Mouse (Mus musculus): ENCODE measurements around the gene Ces1a.

Ces1a gene

GRCm38 (mm10) chr8:93048092-93048491 lies at the start of gene Ces1a:
Ces1a (minus strand) TSS chr8:93048192.
- peak; percentile 42 for DNase-seq (ENCODE audit: low read depth, low spot score)

DNA sequence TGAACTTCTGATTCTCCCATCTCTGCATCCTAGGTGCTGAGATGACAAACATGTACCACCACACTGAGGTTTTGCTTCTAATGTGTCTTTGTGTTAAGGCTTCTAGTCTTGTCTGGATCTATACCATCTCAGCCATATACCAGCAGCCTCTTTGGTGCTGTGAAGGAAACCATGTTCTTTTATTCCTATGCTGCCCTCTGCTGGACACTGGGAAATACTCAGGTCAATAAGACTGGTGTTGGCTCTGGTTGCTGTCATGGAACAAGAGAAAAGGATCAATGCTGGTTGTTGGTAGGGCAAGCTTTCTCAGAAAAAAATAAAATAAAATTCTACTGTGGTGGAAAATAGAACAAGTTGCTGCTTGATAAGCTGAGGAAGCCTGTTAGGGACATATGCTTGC lies 47.4 kb upstream of the Ces1a start:
- peak; percentile 57 for DNase-seq (ENCODE audit: low read depth, low spot score)

GRCm38 (mm10) chr8:93091324-93091723 lies 43.3 kb upstream of the Ces1a start:
- DNase-seq (ENCODE audit: low read depth, low spot score), result no peak

GRCm38 (mm10) chr8:93088686-93089122 lies 40.7 kb upstream of the Ces1a start:
- no peak for DNase-seq (ENCODE audit: low read depth, low spot score)

DNA sequence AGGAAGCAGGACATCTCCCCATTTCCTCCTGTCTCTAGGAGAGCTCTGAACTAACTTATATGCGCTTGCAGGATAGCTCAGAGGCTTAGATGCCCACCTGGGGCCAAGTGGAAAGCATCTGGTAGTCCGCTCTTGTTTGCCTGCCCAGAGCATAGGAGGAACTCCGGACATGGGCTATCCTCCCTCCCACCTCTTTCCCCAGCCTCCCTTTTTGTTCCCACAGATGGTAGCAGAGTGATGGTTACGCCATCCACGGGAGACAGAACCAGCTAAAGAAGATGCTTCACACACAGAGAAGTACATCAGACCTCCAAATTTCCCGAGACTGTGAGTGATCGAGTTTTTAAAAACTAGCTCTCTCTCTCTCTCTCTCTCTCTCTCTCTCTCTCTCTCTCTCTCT lies 40.2 kb upstream of the Ces1a start:
- DNase-seq (ENCODE audit: low read depth, low spot score), result no peak

- no peak for DNase-seq (ENCODE audit: low read depth, low spot score)
These were observed 31.9 kb upstream of the Ces1a start, which contains the start of gene Ces1b for GRCm38 (mm10) chr8:93079887-93080286. Ces1b (minus strand) TSS chr8:93080017.

- peak; percentile 27 for DNase-seq (ENCODE audit: low read depth, low spot score)
These were observed 27.3 kb upstream of the Ces1a start for GRCm38 (mm10) chr8:93075251-93075650.

DNA sequence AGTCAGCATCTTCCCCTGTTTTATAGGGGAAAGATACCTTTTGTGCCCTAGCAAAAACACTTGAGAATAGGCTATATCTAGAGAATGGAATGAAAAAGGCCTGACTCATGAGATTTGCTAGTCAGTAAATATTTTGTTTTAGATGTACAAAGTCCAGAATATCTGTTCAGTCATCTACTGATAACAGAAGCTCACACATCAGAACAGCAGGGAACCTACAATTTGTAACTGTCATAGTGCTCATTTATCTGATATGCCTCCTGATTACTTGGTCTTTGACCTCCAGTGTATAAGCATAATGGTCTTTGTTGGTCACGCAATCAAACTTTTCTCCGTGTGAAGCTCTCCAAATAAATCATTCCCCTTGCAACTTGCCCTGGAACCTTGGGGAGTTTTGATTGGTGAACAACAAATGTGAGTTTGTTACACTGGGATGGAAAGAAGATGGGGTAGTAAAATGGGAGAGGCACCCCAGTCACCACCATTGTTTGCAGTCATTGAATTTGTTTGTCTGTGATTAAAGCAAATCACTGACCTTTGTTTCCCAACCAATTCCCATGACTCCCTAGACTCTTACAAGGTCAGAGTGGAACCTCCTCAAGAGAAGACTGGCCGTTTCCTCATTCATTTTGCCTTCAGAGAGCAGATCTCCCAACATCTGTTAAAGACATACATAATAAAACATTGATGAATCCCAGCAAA lies 15.6 kb upstream of the Ces1a start:
- no peak for DNase-seq (ENCODE audit: low read depth, low spot score)

GRCm38 (mm10) chr8:93059185-93059584 lies 11.2 kb upstream of the Ces1a start:
- DNase-seq (ENCODE audit: low read depth, low spot score), result peak; percentile 84

DNA sequence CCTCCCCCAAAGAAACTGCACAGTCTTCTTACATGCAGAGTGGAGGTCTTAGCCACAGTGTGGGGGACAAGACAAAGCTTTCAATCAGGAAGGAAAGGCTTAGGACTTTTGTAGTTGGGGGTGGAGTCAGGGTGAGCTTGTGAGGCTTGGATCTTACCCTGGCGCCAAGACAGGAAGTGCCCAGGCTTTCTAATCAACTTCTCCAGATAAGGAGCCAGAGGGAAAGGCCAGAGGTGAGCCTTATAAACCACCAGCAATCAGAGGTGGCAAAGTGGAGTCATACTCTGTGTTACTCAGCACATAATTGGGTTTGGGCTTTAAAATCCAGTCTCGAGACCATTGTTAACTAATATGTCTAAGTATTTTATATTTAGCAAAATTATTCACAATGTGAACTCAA lies 7.2 kb upstream of the Ces1a start:
- DNase-seq (ENCODE audit: low read depth, low spot score), result no peak

DNA sequence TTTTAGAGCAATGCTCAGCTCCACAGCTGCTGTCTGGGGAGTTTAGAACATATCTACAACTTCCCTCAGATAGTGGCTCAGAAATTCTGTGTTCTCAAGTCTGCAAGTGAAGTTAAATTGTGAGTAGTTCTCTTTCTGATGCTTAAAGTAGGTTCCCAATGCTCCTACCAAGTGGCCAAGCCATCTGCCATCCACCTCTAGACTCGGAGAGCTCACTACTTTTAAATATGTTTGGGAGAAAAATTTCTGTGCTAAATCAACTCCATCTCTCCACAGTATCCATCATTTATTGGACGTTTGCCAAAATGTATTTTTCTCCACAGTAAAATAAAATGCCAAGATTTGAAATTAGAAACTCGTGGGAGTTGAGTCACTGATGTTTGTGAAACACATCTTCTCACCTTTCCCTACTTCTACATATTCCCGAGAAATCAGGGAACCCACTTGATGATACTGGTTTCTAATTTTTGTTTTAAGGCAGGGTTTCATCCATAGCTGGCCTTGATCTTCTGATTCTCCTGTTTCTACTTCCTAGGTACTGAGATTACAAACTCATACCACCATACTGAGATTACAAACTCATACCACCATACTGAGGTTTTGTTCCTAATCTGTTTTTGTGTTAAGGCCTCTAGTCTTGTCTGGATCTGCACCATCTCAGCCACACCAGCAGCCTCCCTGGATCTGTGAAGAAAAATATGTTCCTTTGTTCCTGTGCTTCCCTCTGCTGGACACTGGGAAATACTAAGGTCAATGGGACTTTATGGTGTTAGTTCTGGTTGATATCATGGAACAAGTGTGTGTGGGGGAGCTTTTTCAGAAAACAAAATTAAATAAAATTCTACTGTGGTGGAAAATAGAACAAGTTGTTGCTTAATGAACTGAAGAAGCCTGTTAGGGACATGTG lies 771 bp upstream of the Ces1a start:
- DNase-seq (ENCODE audit: low read depth, low spot score), result peak; percentile 70

DNA sequence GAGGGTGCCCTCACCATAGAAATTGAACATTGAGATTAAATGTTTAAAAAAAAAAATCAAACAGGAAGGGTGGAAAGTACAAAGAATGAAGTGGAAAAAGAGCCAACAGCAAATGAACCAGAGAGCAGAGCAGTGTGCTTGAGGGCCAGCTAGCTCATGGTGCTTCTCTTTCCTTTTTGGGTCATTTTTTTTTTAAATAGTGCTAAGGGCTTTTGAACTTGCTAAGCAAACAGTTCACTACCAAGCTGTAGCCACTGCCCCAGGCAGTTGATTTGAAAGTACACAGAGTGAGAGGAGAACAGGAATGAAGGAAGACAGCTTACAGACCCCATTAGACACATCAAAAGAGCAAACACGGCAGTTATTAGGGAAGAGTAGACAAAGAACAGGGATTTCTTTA lies 4.9 kb downstream of the Ces1a start:
- no peak for DNase-seq (ENCODE audit: low read depth, low spot score)

DNA sequence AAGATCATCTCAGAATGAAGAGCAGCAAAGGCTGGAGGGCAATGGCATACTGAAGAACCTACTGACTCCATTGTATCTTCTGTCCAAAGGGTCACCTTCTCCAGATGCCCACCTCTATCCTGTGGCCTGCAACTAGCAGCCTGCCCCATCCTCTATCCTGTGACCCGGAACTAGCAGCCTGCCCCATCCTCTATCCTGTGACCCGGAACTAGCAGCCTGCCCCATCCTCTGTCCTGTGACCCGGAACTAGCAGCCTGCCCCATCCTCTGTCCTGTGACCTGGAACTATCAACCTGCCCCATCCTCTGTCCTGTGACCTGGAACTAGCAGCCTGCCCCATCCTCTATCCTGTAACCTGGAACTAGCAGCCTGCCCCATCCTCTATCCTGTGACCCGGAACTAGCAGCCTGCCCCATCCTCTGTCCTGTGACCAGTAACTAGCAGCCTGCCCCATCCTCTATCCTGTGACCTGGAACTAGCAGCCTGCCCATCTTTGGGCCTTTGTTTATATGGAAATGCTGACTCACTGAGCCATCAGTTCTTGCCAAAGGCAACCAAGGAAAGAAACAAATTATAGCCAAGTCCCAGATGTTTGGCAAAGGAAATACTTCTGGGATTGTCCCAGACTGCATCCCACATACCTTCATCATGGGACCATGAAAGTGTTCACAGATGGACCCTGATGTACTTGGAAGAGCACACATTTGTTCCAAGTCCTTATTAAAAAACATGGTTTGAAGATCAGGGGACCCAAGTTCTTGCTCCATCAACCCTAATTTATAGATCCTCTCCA lies 7.0 kb downstream of the Ces1a start:
- DNase-seq (ENCODE audit: low read depth, low spot score), result peak; percentile 96

DNA sequence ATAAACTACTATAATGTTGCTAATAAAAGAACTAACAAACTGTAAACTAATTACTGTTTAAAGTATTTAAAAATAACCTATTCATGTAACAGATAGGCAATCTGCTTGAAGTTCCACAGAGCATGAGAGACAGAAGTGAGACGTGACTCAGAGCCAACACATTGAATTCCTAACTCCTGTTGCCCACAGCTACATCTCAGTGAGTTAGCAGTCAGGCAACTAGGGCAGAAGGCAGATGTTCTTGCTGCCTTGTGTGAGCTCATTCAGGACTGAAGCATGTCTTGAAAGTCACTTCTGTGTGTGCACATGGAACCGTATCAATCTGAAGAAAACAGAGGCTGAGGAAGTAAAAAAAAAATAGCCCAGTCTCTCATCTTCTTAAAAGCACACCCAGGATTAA lies 7.7 kb downstream of the Ces1a start:
- peak; percentile 83 for DNase-seq (ENCODE audit: low read depth, low spot score)

- peak; percentile 54 for DNase-seq (ENCODE audit: low read depth, low spot score)
These were observed 9.2 kb downstream of the Ces1a start for GRCm38 (mm10) chr8:93038831-93039230.

GRCm38 (mm10) chr8:93030664-93031063 lies 17.3 kb downstream of the Ces1a start:
- DNase-seq (ENCODE audit: low read depth, low spot score), result peak; percentile 78

DNA sequence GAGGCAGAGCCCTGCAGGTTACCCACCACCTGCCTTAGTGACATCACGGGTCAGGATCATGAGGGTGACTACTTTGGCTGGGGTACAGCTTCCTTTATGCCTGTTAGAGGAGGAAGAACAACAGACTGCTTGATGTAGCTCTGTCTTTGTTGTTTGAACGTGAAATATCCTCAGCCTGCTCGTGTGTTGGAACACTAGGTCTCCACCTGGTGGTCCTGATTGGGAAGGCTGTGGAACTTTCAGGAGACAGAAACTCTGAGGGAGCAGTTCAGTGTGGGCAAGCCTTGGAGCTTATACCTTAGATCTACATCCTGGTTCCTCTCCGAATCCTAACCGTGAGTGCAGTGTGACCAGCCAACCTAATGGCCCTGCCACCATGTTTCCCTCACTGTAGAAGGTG lies 26.3 kb downstream of the Ces1a start:
- DNase-seq (ENCODE audit: low read depth, low spot score), result no peak

- DNase-seq (ENCODE audit: low read depth, low spot score), result no peak
These were observed 33.7 kb downstream of the Ces1a start for GRCm38 (mm10) chr8:93014300-93014699.

- DNase-seq (ENCODE audit: low read depth, low spot score), result no peak
These were observed 35.8 kb downstream of the Ces1a start for GRCm38 (mm10) chr8:93012226-93012625.

- DNase-seq (ENCODE audit: low read depth, low spot score), result peak; percentile 76
These were observed 36.6 kb downstream of the Ces1a start for GRCm38 (mm10) chr8:93011439-93011838.

DNA sequence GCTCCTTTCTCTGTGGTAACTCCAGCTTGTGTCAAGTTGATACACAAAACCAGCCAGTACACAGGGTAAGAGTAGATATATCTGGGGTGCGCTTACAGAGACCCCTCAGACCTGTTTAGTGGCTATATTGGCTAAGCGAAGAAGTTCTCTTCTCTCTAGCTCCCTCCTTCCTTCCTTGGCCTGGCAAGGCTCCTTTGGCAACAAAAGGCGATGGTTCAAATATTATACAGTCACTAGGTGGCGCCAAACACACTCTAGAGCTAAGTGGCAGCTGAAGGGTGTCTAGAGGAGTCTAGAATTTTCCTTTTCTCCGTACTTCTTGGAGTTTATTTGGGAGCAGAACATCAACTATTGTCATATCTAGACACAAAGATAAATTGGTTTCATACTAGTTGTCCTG lies 37.7 kb downstream of the Ces1a start:
- DNase-seq (ENCODE audit: low read depth, low spot score), result peak; percentile 89

GRCm38 (mm10) chr8:92998600-92998999 lies 49.4 kb downstream of the Ces1a start:
- DNase-seq (ENCODE audit: low read depth, low spot score), result peak; percentile 83

Data from 3T3-L1 (cell line).